Mouse (Mus musculus) megakaryocyte progenitor cell, adult 5-6 weeks (primary cell): Measurements from ENCODE around the gene Zfp709. TPM values are rescaled to one million over a fixed set of nuclear protein-coding genes. Genes with fewer than 3 reads are reported as not detected.
"Not testable (repeated sequence)": the region's sequence is repeated elsewhere in the genome, so short reads cannot be mapped to it uniquely, and the experiment has no call there.

ENCODE experiments used
- ATAC-seq: replicated peaks from 2 replicates; pipeline ENCODE4 v1.8.0; 2016; ENCODE audit warnings: mild to moderate bottlenecking, moderate TSS enrichment, inconsistent platforms; ENCODE audit not compliant: poor library complexity
- total RNA-seq, 2 experiments: library from RNA; stranded (forward) in 1 of 2; stranded (reverse) in 1 of 2; fragments of 157-497, 149-512 nt in 1 of 2; fragments of 200-1000 nt in 1 of 2; gene quantifications; 2 replicates each; pipeline versions ENCODE4 v1.2.3 to v1.2.4; 2015 to 2017

The Zfp709 gene
- total RNA-seq (2015) (4.8 and 7.9 TPM in 2 replicates), total RNA-seq (2017) (7.6 and 10.5 TPM in 2 replicates)

- peak; percentile 96 for ATAC-seq
These were observed at the start of gene Zfp709 for GRCm38 (mm10) chr8:71881618-71882274. Gene Zfp709 (plus strand): TSS chr8:71882019.

- not testable (repeated sequence) for ATAC-seq
These were observed 43.6 kb upstream of the Zfp709 start for GRCm38 (mm10) chr8:71838207-71838606.

GRCm38 (mm10) chr8:71841201-71841817 is 40.5 kb upstream of the Zfp709 start:
- ATAC-seq = not testable (repeated sequence)

- not testable (repeated sequence) for ATAC-seq
These were observed 39.3 kb upstream of the Zfp709 start for GRCm38 (mm10) chr8:71842476-71842875.

GRCm38 (mm10) chr8:71844453-71844852 is 37.4 kb upstream of the Zfp709 start:
- ATAC-seq = not testable (repeated sequence)

- ATAC-seq = not testable (repeated sequence)
These were observed 35.8 kb upstream of the Zfp709 start for GRCm38 (mm10) chr8:71845993-71846483.

GRCm38 (mm10) chr8:71846745-71847144 is 35.1 kb upstream of the Zfp709 start:
- ATAC-seq = not testable (repeated sequence)

- not testable (repeated sequence) for ATAC-seq
These were observed 30.8 kb upstream of the Zfp709 start for GRCm38 (mm10) chr8:71851014-71851413.

- not testable (repeated sequence) for ATAC-seq
These were observed 28.5 kb upstream of the Zfp709 start for GRCm38 (mm10) chr8:71853360-71853759.

GRCm38 (mm10) chr8:71856630-71857328 is 25.0 kb upstream of the Zfp709 start:
- ATAC-seq = not testable (repeated sequence)

- not testable (repeated sequence) for ATAC-seq
These were observed 24.5 kb upstream of the Zfp709 start for GRCm38 (mm10) chr8:71857364-71857763.

- ATAC-seq = not testable (repeated sequence)
These were observed 20.3 kb upstream of the Zfp709 start for GRCm38 (mm10) chr8:71861551-71861950.

- not testable (repeated sequence) for ATAC-seq
These were observed 19.8 kb upstream of the Zfp709 start for GRCm38 (mm10) chr8:71862038-71862437.

- ATAC-seq = not testable (repeated sequence)
These were observed 18.8 kb downstream of the Zfp709 start for GRCm38 (mm10) chr8:71900666-71901065.

- not testable (repeated sequence) for ATAC-seq
These were observed 21.3 kb downstream of the Zfp709 start for GRCm38 (mm10) chr8:71903084-71903483.

- no peak for ATAC-seq
These were observed 25.0 kb downstream of the Zfp709 start for GRCm38 (mm10) chr8:71906809-71907208.

GRCm38 (mm10) chr8:71907798-71908257 is 26.0 kb downstream of the Zfp709 start:
- ATAC-seq = no peak

- ATAC-seq = peak; percentile 94
These were observed 26.8 kb downstream of the Zfp709 start, which contains the start of the genes Zfp882 and Zfp617 for GRCm38 (mm10) chr8:71908309-71909261. Gene Zfp882 (plus strand): TSS chr8:71908608. Gene Zfp617 (plus strand): TSS chr8:71908635.

GRCm38 (mm10) chr8:71912286-71912685 is 30.5 kb downstream of the Zfp709 start:
- ATAC-seq = no peak
